Mouse (Mus musculus): ENCODE measurements around the gene Kmt2e. TPM values are rescaled to one million over a fixed set of nuclear protein-coding genes. Genes with fewer than 3 reads are reported as not detected.
A peak's percentile ranks its signal among the peaks of the same experiment; 100 is the strongest.

Gene Kmt2e
- polyA plus RNA-seq, 1 experiment from 2014 or later = 99.2 TPM

DNA sequence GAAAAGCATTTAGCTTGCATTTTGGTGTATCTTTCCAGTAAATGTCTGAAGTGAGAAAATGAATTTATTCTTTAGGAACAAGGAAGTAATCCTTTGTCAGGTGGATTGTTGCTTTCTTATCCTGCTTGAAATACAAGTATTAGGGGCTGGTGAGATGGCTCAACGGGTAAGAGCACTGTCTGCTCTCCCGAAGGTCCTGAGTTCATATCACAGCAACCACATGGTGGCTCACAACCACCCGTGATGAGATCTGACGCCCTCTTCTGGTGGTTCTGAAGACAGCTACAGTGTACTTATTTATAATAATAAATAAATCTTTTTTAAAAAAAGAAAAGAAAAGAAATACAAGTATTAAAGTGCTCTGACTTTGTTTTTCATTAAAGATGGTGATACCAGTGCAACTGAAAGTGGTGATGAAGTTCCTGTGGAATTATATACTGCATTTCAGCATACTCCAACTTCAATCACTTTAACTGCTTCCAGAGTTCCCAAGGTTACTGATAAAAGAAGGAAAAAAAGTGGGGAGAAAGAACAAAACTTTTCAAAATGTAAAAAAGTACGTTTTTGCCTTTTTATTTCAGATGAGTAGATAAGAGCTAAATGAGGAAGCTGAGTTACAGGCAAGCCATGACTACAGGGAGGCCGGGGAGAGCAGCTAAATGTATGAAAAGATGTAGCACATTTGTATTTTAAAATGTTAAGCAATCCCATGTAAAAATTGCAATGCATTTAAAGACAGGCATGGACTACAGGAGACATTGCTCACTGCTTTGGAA is 39.0 kb downstream of the Kmt2e start:
- Histone ChIP-seq H3K9me3 (ENCODE audit: control insufficient read depth, low read length) (no peaks in the 10 kb centered on the region), H3K36me3 (ENCODE audit: control insufficient read depth, insufficient read depth, low read length) (peaks cover 23% of the 10 kb centered on the region), H3K4me1 (replicated peaks; ENCODE audit: control insufficient read depth, insufficient read depth, low read length) (no peaks in the 10 kb centered on the region), H3K4me2 (ENCODE audit: low read depth, low read length) (no peak overlapping the region), H3K27me3 (ENCODE audit: control insufficient read depth, insufficient read depth, low read depth, low read length) (no peaks in the 10 kb centered on the region), H3K9ac (ENCODE audit: low read length) (no peak overlapping the region), H3K27ac (ENCODE audit: low read length) (no peak overlapping the region), H3K4me3 (ENCODE audit: low read length) (no peak overlapping the region)
- no peak for ATAC-seq (ENCODE audit: low read depth)
- WGBS = 60% methylated on average over 6 of the region's 6 CpGs

DNA sequence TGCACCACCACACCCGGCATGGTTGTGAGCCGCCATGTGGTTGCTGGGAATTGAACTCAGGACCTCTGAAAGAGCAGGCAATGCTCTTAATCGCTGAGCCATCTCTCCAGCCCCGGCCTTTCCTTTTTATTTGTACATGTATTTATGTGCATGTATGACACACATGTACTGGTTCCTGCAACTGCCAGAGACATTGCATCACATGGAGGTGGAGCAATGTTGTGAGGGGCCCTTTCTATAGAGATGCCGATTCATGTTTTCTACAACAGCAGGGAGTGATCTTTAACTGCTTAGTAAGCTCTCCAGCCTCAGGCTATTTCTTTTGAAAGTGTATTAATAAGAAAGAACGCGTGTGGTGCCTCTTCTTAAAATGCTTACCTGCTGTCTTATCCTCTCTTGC is 49.6 kb downstream of the Kmt2e start:
- Histone ChIP-seq H3K4me1 (replicated peaks; ENCODE audit: control insufficient read depth, insufficient read depth, low read length) (no peaks in the 10 kb centered on the region), H3K4me3 (ENCODE audit: low read length) (no peak overlapping the region), H3K9ac (ENCODE audit: low read length) (no peak overlapping the region), H3K4me2 (ENCODE audit: low read depth, low read length) (no peak overlapping the region), H3K36me3 (ENCODE audit: control insufficient read depth, insufficient read depth, low read length) (peaks cover 40% of the 10 kb centered on the region), H3K27ac (ENCODE audit: low read length) (no peak overlapping the region), H3K27me3 (ENCODE audit: control insufficient read depth, insufficient read depth, low read depth, low read length) (no peaks in the 10 kb centered on the region), H3K9me3 (ENCODE audit: control insufficient read depth, low read length) (no peaks in the 10 kb centered on the region)
- WGBS = 90% methylated on average over 7 of the region's 7 CpGs
- ATAC-seq (ENCODE audit: low read depth) = no peak

DNA sequence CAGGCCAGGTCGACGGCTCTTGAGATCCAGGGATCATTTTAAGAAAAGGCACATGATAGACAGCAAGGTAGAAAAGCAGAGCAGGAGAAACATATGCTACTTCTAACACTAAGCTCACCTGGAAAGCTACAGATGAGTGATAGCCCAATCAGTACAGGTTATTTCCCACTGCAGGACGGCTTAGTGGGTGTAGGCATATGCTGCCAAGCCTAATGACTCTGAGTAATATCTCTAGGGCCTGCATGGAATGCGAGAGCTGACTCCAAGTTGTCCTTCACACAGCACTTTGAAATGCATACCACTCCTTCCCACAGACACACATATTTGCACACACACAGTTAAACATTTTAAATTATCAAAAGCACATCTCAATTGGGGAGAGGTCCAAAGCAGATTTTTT is 55.0 kb downstream of the Kmt2e start:
- no peak for ATAC-seq (ENCODE audit: low read depth)
- H3K36me3 ChIP-seq (ENCODE audit: control insufficient read depth, insufficient read depth, low read length) = peaks cover 47% of the 10 kb centered on the region
- no peaks in the 10 kb centered on the region for H3K4me1 ChIP-seq (replicated peaks; ENCODE audit: control insufficient read depth, insufficient read depth, low read length)
- WGBS = 70% methylated on average over 4 of the region's 4 CpGs
- no peaks in the 10 kb centered on the region for H3K27me3 ChIP-seq (ENCODE audit: control insufficient read depth, insufficient read depth, low read depth, low read length)
- H3K4me2 ChIP-seq (ENCODE audit: low read depth, low read length) = no peak overlapping the region
- H3K9me3 ChIP-seq (ENCODE audit: control insufficient read depth, low read length) = no peaks in the 10 kb centered on the region
- H3K27ac ChIP-seq (ENCODE audit: low read length) = no peak overlapping the region
- H3K9ac ChIP-seq (ENCODE audit: low read length) = no peak overlapping the region
- H3K4me3 ChIP-seq (ENCODE audit: low read length) = no peak overlapping the region

DNA sequence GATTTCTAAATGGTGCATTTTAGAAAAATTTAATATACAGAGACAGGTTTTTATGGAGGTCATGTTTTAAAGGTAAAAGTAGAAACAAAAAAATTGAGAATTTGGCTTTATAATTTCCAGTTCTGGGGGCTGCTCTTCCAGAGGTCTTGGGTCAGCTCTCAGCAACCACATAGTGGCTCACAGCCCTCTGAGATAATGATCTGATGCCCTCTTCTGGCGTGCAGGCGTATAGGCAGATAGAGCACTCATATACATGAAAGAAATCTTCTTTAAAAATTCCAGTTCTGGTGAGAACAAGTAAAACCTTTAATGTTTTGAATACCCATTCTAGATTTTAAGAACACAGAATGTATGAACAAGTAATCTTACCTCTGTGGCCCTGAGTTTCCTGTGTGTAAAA is 56.6 kb downstream of the Kmt2e start:
- 0 out of 2 replicates have a peak, but pooled peaks have one; percentile 54 for ATAC-seq (ENCODE audit: low read depth)
- H3K4me3 ChIP-seq (ENCODE audit: low read length) = no peak overlapping the region
- H3K9ac ChIP-seq (ENCODE audit: low read length) = no peak overlapping the region
- H3K9me3 ChIP-seq (ENCODE audit: control insufficient read depth, low read length) = no peaks in the 10 kb centered on the region
- no peak overlapping the region for H3K4me2 ChIP-seq (ENCODE audit: low read depth, low read length)
- no peaks in the 10 kb centered on the region for H3K4me1 ChIP-seq (replicated peaks; ENCODE audit: control insufficient read depth, insufficient read depth, low read length)
- no peak overlapping the region for H3K27ac ChIP-seq (ENCODE audit: low read length)
- WGBS = 46% methylated on average over 2 of the region's 2 CpGs
- H3K27me3 ChIP-seq (ENCODE audit: control insufficient read depth, insufficient read depth, low read depth, low read length) = no peaks in the 10 kb centered on the region
- H3K36me3 ChIP-seq (ENCODE audit: control insufficient read depth, insufficient read depth, low read length) = peaks cover 52% of the 10 kb centered on the region

DNA sequence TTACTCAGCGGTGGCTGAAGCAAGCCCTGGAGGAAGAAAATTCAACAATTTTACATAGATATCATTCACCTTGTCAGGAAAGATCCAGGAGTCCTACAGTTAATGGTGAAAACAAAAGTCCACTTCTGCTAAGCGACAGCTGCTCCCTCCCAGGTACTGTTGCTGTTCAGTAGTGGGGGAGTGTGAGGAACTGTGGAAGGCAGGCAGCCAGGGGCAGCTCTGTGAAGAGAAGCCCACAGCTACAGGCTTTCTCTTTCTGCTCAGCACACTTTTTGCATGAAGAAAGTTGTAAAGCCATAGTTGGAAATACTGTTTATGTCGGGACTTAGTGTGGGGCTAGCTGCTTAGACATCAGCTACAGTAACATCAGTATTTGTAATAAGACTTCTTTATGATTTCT is 62.2 kb downstream of the Kmt2e start:
- no peaks in the 10 kb centered on the region for H3K9me3 ChIP-seq (ENCODE audit: control insufficient read depth, low read length)
- WGBS = 93% methylated on average over 3 of the region's 3 CpGs
- H3K4me1 ChIP-seq (replicated peaks; ENCODE audit: control insufficient read depth, insufficient read depth, low read length) = no peaks in the 10 kb centered on the region
- peaks cover 56% of the 10 kb centered on the region for H3K36me3 ChIP-seq (ENCODE audit: control insufficient read depth, insufficient read depth, low read length)
- no peak overlapping the region for H3K4me2 ChIP-seq (ENCODE audit: low read depth, low read length)
- ATAC-seq (ENCODE audit: low read depth) = no peak
- H3K27ac ChIP-seq (ENCODE audit: low read length) = no peak overlapping the region
- no peak overlapping the region for H3K4me3 ChIP-seq (ENCODE audit: low read length)
- H3K9ac ChIP-seq (ENCODE audit: low read length) = no peak overlapping the region
- H3K27me3 ChIP-seq (ENCODE audit: control insufficient read depth, insufficient read depth, low read depth, low read length) = no peaks in the 10 kb centered on the region

DNA sequence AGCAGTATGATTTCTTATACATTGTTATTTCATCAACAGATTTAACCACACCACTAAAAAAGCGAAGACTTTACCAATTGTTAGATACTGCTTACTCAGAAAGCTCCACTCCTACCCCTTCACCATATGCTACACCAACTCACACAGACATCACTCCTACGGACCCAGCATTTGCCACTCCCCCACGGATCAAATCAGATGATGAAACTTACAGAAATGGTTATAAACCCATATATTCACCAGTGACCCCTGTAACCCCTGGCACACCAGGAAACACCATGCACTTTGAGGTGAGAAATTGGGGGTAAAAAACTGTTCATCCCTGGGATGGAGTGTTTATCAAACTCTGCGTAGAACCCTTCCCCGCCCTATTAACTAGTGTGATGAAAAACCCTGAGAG is 62.7 kb downstream of the Kmt2e start:
- 90% methylated on average over 5 of the region's 5 CpGs for WGBS
- no peak overlapping the region for H3K9ac ChIP-seq (ENCODE audit: low read length)
- H3K27ac ChIP-seq (ENCODE audit: low read length) = no peak overlapping the region
- no peaks in the 10 kb centered on the region for H3K9me3 ChIP-seq (ENCODE audit: control insufficient read depth, low read length)
- no peaks in the 10 kb centered on the region for H3K27me3 ChIP-seq (ENCODE audit: control insufficient read depth, insufficient read depth, low read depth, low read length)
- H3K4me2 ChIP-seq (ENCODE audit: low read depth, low read length) = no peak overlapping the region
- H3K4me3 ChIP-seq (ENCODE audit: low read length) = no peak overlapping the region
- H3K4me1 ChIP-seq (replicated peaks; ENCODE audit: control insufficient read depth, insufficient read depth, low read length) = no peaks in the 10 kb centered on the region
- peaks cover 60% of the 10 kb centered on the region for H3K36me3 ChIP-seq (ENCODE audit: control insufficient read depth, insufficient read depth, low read length)
- no peak for ATAC-seq (ENCODE audit: low read depth)

DNA sequence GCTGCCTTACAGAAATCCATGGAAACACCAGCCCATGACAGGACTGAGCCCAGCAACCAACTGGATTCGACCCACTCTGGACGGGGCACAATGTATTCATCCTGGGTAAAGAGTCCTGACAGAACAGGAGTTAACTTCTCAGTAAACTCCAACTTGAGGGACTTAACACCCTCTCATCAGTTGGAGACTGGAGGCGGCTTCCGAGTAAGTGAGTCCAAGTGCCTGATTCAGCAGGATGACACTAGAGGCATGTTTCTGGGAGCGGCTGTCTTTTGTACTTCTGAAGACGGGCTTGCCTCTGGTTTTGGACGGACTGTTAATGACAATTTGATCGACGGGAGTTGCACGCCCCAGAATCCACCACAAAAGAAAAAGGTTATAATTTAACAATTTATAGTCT is 63.7 kb downstream of the Kmt2e start:
- 90% methylated on average over 10 of the region's 10 CpGs for WGBS
- no peaks in the 10 kb centered on the region for H3K4me1 ChIP-seq (replicated peaks; ENCODE audit: control insufficient read depth, insufficient read depth, low read length)
- no peaks in the 10 kb centered on the region for H3K27me3 ChIP-seq (ENCODE audit: control insufficient read depth, insufficient read depth, low read depth, low read length)
- H3K27ac ChIP-seq (ENCODE audit: low read length) = no peak overlapping the region
- ATAC-seq (ENCODE audit: low read depth) = no peak
- no peak overlapping the region for H3K9ac ChIP-seq (ENCODE audit: low read length)
- no peak overlapping the region for H3K4me3 ChIP-seq (ENCODE audit: low read length)
- H3K4me2 ChIP-seq (ENCODE audit: low read depth, low read length) = no peak overlapping the region
- H3K9me3 ChIP-seq (ENCODE audit: control insufficient read depth, low read length) = no peaks in the 10 kb centered on the region
- H3K36me3 ChIP-seq (ENCODE audit: control insufficient read depth, insufficient read depth, low read length) = peaks cover 62% of the 10 kb centered on the region

DNA sequence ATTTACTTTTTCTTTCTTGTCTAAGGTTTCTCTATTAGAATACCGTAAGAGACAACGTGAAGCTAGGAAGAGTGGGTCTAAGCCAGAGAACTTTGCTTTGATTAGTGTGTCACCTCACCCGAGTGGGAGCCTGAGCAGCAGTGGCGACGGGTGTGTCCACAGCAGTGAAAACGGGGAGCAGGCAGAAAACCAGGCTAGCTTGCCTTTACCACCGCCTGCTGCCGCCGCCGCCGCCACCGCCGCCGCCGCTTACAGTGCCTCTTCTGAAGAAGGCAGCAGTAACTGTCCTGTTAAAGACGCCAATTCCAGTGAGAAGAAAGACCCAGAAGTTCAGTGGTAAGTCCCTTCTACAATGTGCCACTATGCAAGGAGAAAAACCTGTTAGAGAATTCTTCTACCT is 65.0 kb downstream of the Kmt2e start:
- Histone ChIP-seq H3K36me3 (ENCODE audit: control insufficient read depth, insufficient read depth, low read length) (peaks cover 55% of the 10 kb centered on the region), H3K9ac (ENCODE audit: low read length) (no peak overlapping the region), H3K4me1 (replicated peaks; ENCODE audit: control insufficient read depth, insufficient read depth, low read length) (no peaks in the 10 kb centered on the region), H3K4me2 (ENCODE audit: low read depth, low read length) (no peak overlapping the region), H3K27me3 (ENCODE audit: control insufficient read depth, insufficient read depth, low read depth, low read length) (no peaks in the 10 kb centered on the region), H3K27ac (ENCODE audit: low read length) (no peak overlapping the region), H3K9me3 (ENCODE audit: control insufficient read depth, low read length) (no peaks in the 10 kb centered on the region), H3K4me3 (ENCODE audit: low read length) (no peak overlapping the region)
- no peak for ATAC-seq (ENCODE audit: low read depth)
- 91% methylated on average over 16 of the region's 16 CpGs for WGBS

DNA sequence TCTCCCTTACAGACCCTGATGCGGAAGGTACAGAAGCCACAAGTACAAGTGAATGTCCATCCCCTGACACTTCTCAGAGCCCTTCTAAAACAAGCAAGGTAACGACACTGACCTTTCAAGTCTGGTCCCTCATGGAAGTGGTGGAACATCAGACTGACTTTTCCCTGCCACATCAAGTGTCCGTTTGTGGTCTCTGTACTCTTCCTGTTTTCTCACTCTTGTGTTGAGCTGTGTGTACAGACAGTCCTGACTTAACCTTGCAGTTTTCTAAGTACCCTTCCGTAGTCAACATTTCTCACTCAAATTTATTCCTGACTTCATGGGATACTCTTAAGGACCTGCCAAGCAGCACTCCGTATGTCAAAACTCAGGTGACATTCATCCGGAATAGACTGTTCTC is 66.5 kb downstream of the Kmt2e start:
- no peak for ATAC-seq (ENCODE audit: low read depth)
- peaks cover 48% of the 10 kb centered on the region for H3K36me3 ChIP-seq (ENCODE audit: control insufficient read depth, insufficient read depth, low read length)

More for the DNA sequence above, 66.5 kb downstream of the Kmt2e start:
- Histone ChIP-seq H3K4me3 (ENCODE audit: low read length) (no peak overlapping the region), H3K27ac (ENCODE audit: low read length) (no peak overlapping the region), H3K4me2 (ENCODE audit: low read depth, low read length) (no peak overlapping the region), H3K27me3 (ENCODE audit: control insufficient read depth, insufficient read depth, low read depth, low read length) (no peaks in the 10 kb centered on the region), H3K9me3 (ENCODE audit: control insufficient read depth, low read length) (no peaks in the 10 kb centered on the region), H3K9ac (ENCODE audit: low read length) (no peak overlapping the region), H3K4me1 (replicated peaks; ENCODE audit: control insufficient read depth, insufficient read depth, low read length) (no peaks in the 10 kb centered on the region)
- WGBS = 87% methylated on average over 6 of the region's 6 CpGs

Measured in lung, embryonic 16.5 days (tissue).